Mouse (Mus musculus) kidney, adult 2 months (tissue): ENCODE data around the gene Col4a2. TPM values are rescaled to one million over a fixed set of nuclear protein-coding genes. Genes with fewer than 3 reads are reported as not detected.

Experiments used
- DNase-seq: peaks from one replicate; pipeline ENCODE4 v3.0.0; 2021
- H3K27ac ChIP-seq: fragments of 200-500 bp; 2 replicates; pipeline ENCODE4 v1.5.1; 2012; ENCODE audit warnings: low read depth, low read length, control low read depth, inconsistent platforms; ENCODE audit not compliant: insufficient read depth
- H3K27me3 ChIP-seq: fragments of 200-500 bp; replicated peaks from 2 replicates; pipeline ENCODE4 v1.6.1; 2012; ENCODE audit warnings: mild to moderate bottlenecking, moderate library complexity, low read length, inconsistent platforms; ENCODE audit not compliant: control insufficient read depth, insufficient read depth
- H3K36me3 ChIP-seq: fragments of 200-500 bp; 2 replicates; pipeline ENCODE4 v1.6.1; 2012; ENCODE audit warnings: mild to moderate bottlenecking, moderate library complexity, low read length, inconsistent platforms; ENCODE audit not compliant: control insufficient read depth, insufficient read depth
- H3K4me1 ChIP-seq: fragments of 200-500 bp; 2 replicates; pipeline ENCODE4 v1.6.1; 2011; ENCODE audit warnings: low read length; ENCODE audit not compliant: control insufficient read depth, insufficient read depth
- H3K4me3 ChIP-seq: fragments of 200-500 bp; 2 replicates; pipeline ENCODE4 v1.5.1; 2011; ENCODE audit warnings: mild to moderate bottlenecking, low read depth, low read length, control low read depth; ENCODE audit not compliant: insufficient read depth
- CTCF ChIP-seq: fragments of 200-500 bp; conservative IDR thresholded peaks from 2 replicates; pipeline ENCODE4 v1.5.1; 2011; ENCODE audit warnings: low read depth, mild to moderate bottlenecking, control low read depth, low read length, moderate library complexity, mixed read lengths; ENCODE audit not compliant: insufficient read depth, insufficient read length
- POLR2A ChIP-seq: fragments of 200-500 bp; IDR thresholded peaks from one replicate; pipeline ENCODE4 v1.6.1; 2011; ENCODE audit warnings: low read depth, low read length, control low read depth
- WGBS: fragments of 180-500 bp; shearing (Covaris S2); methylation state at CpG from one replicate; pipeline ENCODE4 v1.1.7; 2018; 5-methylcytosine and 5-hydroxymethylcytosine counted together
- polyA plus RNA-seq: library from polyadenylated mRNA; depleted of rRNA; stranded (reverse); fragments of >200 nt; gene quantifications from 2 replicates; pipeline ENCODE4 v1.2.3, GENCODE M21; 2012

Gene Col4a2
- polyA plus RNA-seq, 1 experiment: 75.6 TPM

DNA sequence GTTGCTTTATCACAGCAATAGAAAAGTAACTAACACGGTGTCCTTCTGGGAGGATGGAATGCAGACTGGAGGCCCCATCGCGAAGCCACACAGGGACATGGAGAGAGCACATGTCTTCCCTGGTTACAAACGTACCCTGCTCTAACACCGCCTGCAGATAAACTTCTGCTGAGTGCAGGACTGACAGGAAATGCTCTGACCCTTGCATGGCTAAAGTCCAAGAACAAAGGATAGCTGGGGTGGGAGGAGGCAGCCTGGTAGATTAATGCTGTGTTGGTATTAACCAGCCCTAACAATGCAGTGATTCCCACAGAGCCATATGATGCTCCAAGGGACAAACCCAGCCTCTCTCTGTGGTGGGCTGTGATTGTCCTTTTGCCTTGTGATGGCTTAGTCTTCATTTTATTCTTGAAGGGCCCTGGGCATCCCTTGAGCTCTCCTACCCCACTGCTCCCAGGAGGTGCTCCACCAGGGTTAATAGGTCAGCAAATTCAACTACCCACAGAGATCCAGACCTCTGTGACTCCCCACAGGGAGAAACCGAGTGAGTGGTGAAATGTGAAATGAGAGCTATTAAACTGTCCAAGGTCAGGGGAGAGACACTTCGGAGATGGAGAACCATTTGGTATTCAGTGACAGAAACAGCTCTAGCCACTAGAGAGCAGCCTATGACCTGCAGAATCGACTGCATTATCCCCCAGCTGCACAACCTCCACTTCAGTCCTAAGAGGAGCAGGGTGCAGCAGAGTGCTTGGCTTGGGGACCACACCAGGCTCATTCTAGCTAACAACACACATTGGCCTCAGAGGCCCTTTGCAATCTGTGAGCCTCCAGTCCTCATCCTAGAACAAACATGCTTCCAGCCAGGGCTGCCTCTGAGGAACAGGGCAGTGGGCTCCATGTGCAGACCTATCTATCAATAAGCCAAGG, 137.8 kb downstream of the Col4a2 start:
- Histone ChIP-seq H3K27ac (0 out of 2 replicates have a peak overlapping the region, but pooled peaks have one; percentile 5), H3K36me3 (no peaks in the 10 kb centered on the region; the same call in none of the 2 replicates), H3K4me1 (peaks cover 15% of the 10 kb centered on the region; the same call in 1 of the 2 replicates), H3K4me3 (no peak overlapping the region), H3K27me3 (no peaks in the 10 kb centered on the region)
- 12% methylated on average over 8 of the region's 8 CpGs for WGBS
- peak; percentile 83 for TF ChIP-seq CTCF
- TF ChIP-seq POLR2A: no peak
- peak; percentile 77 for DNase-seq

DNA sequence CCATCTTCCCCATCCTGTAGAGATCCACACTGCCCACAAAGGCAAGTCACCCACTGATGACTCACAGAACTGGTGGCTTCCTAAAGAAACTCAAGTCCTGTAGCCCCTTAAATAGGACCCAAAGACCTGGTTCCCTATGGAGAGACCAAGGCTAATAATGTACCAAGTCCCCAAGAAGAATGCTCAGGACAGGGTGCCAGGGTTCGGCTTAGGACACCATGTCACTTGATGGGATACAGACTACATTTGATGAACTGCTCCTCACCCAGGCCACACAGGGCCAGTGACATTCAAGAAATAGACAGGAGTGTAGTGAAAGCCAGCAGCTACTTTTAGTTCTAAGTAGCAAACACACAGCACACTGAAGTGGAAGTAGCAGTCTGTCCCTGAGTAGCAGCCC, 139.5 kb downstream of the Col4a2 start:
- H3K27ac ChIP-seq: no peak overlapping the region
- TF ChIP-seq POLR2A: no peak
- no peak for TF ChIP-seq CTCF
- 94% methylated on average over 1 of the region's 1 CpGs for WGBS

DNA sequence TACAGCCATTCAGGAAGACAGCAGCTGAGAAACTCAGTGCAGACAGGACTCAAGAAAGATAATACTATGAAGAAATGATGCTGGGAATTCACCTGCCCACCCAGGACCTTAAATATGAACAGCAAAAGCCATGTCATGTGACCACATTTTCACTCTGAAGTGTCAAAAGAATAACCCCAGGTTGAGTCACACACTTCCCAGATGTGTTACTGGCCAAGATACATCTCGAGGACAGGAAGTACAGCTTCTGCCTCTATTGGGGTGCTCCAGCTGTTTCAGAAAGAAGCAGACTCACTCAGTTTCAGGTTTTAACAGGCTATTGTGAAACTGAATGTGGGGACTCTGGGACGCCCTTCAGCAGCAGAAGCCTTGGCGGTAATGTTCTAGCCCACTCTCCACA, 140.0 kb downstream of the Col4a2 start:
- WGBS: 70% methylated on average over 3 of the region's 3 CpGs

More for the DNA sequence above, 139.5 kb downstream of the Col4a2 start:
- no peaks in the 10 kb centered on the region; the same call in 1 of the 2 replicates for H3K36me3 ChIP-seq
- peaks cover 21% of the 10 kb centered on the region for H3K4me1 ChIP-seq
- DNase-seq: no peak
- H3K27me3 ChIP-seq: no peaks in the 10 kb centered on the region
- no peak overlapping the region for H3K4me3 ChIP-seq

DNA sequence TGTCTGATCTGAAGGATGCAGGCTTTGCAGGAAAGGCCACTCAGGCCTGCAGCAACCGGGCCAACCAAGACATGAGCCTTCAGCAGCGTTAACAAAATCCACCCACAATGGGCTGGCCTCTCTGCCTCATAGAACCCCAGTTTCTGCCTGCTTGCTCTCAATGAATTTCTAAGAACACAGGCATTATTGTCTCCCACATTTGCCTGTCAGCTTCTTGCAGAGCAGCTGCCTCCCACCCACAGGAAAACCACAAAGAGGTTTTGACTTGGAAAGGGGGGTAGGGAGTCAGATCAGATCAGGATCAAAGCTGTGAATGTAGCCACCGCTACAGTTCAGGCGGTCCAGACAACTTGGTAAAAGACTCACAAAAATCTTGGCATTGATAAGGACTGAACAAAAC, 140.4 kb downstream of the Col4a2 start:
- H3K27me3 ChIP-seq: no peaks in the 10 kb centered on the region
- WGBS: 54% methylated on average over 4 of the region's 4 CpGs
- no peak overlapping the region for H3K27ac ChIP-seq

More for the DNA sequence above, 140.0 kb downstream of the Col4a2 start:
- no peaks in the 10 kb centered on the region; the same call in 1 of the 2 replicates for H3K36me3 ChIP-seq
- TF ChIP-seq CTCF: no peak
- no peak for TF ChIP-seq POLR2A
- no peak overlapping the region for H3K4me3 ChIP-seq
- H3K27ac ChIP-seq: no peak overlapping the region
- DNase-seq: no peak
- H3K27me3 ChIP-seq: no peaks in the 10 kb centered on the region
- peaks cover 25% of the 10 kb centered on the region for H3K4me1 ChIP-seq

DNA sequence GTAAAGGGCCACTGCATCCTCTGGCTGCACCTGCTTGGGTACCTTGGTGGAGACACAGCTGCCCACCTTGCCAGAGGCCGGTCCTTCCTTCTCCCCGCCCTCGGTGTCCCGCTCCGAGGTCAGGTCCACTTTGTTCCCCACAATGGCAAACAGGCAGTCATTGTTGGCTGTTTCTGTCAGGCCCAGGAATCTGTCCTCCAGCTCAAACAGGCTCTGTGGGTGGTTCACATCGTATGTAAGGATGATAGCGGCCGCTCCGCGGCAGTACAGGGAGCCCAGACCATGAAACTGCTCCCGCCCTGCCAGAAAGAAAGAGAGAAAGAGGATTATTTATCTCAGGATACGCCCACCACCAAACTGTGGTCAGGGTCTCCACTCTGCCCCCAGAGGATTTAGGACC, 141.6 kb downstream of the Col4a2 start:
- no peak overlapping the region for H3K4me3 ChIP-seq
- H3K36me3 ChIP-seq: no peaks in the 10 kb centered on the region; the same call in 1 of the 2 replicates
- H3K27ac ChIP-seq: no peak overlapping the region
- H3K4me1 ChIP-seq: peaks cover 42% of the 10 kb centered on the region
- 75% methylated on average over 12 of the region's 12 CpGs for WGBS
- TF ChIP-seq POLR2A: no peak
- no peak for TF ChIP-seq CTCF
- no peak for DNase-seq
- no peaks in the 10 kb centered on the region for H3K27me3 ChIP-seq

More for the DNA sequence above, 140.4 kb downstream of the Col4a2 start:
- Histone ChIP-seq H3K4me3 (no peak overlapping the region), H3K4me1 (peaks cover 29% of the 10 kb centered on the region), H3K36me3 (no peaks in the 10 kb centered on the region; the same call in 1 of the 2 replicates)
- no peak for TF ChIP-seq CTCF
- no peak for TF ChIP-seq POLR2A
- no peak for DNase-seq

DNA sequence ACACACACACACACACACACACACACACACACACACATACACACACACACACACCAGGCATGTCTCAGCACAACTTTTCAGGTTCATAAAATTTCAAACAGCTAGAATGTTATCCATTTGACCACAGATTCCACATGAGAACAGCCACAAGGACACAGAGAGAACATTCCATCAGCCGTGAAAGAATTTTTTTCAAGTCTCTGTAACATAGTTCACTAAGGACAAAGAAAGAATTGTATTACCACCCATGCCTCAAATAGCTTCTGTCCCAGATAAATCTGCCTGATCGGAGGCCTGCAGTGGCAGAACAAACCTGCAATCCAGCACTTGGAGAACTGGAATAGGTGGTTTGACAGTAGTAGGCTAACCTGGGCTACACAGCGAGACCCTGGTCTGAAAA, 144.7 kb downstream of the Col4a2 start:
- DNase-seq: peak; percentile 44
- TF ChIP-seq CTCF (no peak), POLR2A (no peak)
- H3K27me3 ChIP-seq: no peaks in the 10 kb centered on the region
- no peaks in the 10 kb centered on the region; the same call in 1 of the 2 replicates for H3K36me3 ChIP-seq
- peak overlapping the region; percentile 86 for H3K27ac ChIP-seq
- no peak overlapping the region for H3K4me3 ChIP-seq
- 49% methylated on average over 3 of the region's 3 CpGs for WGBS
- peaks cover 50% of the 10 kb centered on the region for H3K4me1 ChIP-seq

DNA sequence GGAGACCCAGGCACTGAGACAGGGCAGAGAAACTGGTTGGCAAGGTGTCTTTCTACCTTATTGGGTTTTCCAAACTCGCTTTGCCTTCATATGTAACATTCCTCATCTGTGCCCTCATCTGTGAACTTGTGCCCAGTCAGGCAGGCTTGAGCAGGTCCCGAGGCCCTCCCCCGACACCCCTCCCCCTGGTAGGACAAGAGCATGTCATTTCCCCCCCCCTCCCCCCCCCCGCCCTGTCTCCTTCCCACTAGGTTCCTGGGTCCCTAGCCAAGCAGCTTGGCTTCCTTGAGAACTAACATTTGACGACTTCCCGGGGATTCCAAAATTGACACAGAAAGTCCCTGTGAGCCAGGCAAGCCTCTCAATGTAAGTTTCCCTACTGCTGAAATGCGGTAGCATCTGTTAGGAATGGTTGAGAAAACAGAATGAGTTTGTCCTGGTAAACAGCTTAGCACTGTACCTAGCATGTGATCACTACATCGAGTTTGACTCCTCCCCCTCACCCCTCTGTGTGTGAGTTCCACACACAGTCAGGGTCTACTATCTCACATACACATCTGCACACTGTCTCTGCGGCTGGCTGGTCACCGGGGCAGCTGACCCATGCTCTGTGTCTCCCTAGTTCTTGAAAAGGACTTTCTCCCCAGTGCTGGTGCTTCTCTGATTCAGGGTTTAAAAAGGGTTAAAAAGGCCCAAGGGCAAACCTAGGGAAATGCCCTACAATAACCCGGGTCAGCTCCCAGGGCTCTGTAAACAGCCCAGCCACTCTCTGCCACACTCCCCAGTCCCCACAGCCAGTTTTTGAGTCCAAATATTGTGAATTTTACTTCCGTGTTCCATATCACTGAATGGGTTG, 145.6 kb downstream of the Col4a2 start:
- Histone ChIP-seq H3K4me1 (peaks cover 54% of the 10 kb centered on the region), H3K36me3 (no peaks in the 10 kb centered on the region; the same call in 1 of the 2 replicates), H3K4me3 (no peak overlapping the region), H3K27me3 (no peaks in the 10 kb centered on the region), H3K27ac (peak overlapping the region; percentile 98)
- DNase-seq: peak; percentile 69
- TF ChIP-seq CTCF (no peak), POLR2A (no peak)
- 14% methylated on average over 12 of the region's 12 CpGs for WGBS
